Mouse (Mus musculus) spleen, adult 2 months (tissue): Measurements from ENCODE around the gene Ambra1. TPM values are rescaled to one million over a fixed set of nuclear protein-coding genes. Genes with fewer than 3 reads are reported as not detected.

Source experiments
- DNase-seq, 2 experiments: peaks; one replicate each; pipeline versions ENCODE4 v3.0.0 to v3.0.0-alpha.2; 2012 to 2021; ENCODE audit warnings: low spot score in 2 of 2, low read depth in 1 of 2
- H3K27ac ChIP-seq: fragments of 200-500 bp; 2 replicates; pipeline ENCODE4 v1.5.1; 2012; ENCODE audit warnings: low read length, inconsistent platforms; ENCODE audit not compliant: insufficient read depth
- H3K27me3 ChIP-seq: fragments of 200-500 bp; 2 replicates; pipeline ENCODE4 v1.6.1; 2012; ENCODE audit warnings: mild to moderate bottlenecking, moderate library complexity, low read length, inconsistent platforms; ENCODE audit not compliant: control insufficient read depth, insufficient read depth
- H3K36me3 ChIP-seq: fragments of 200-500 bp; 2 replicates; pipeline ENCODE4 v1.6.1; 2012; ENCODE audit warnings: mild to moderate bottlenecking, low read length, inconsistent platforms; ENCODE audit not compliant: control insufficient read depth, insufficient read depth
- H3K4me1 ChIP-seq: fragments of 200-500 bp; 2 replicates; pipeline ENCODE4 v1.6.1; 2011; ENCODE audit warnings: inconsistent platforms; ENCODE audit not compliant: control insufficient read depth, insufficient read depth, insufficient read length
- H3K4me3 ChIP-seq: fragments of 200-500 bp; 2 replicates; pipeline ENCODE4 v1.5.1; 2011; ENCODE audit warnings: mild to moderate bottlenecking, inconsistent platforms; ENCODE audit not compliant: insufficient read depth, insufficient read length; ENCODE audit errors: extremely low read depth
- CTCF ChIP-seq: fragments of 200-500 bp; IDR thresholded peaks from 2 replicates; pipeline ENCODE4 v1.5.1; 2011; ENCODE audit warnings: mild to moderate bottlenecking, inconsistent platforms; ENCODE audit not compliant: insufficient read depth, insufficient read length, insufficient replicate concordance; ENCODE audit errors: extremely low read depth
- POLR2A ChIP-seq: fragments of 200-500 bp; IDR thresholded peaks from 2 replicates; pipeline ENCODE4 v1.6.1; 2011; ENCODE audit warnings: low read depth, low read length, inconsistent platforms
- WGBS: fragments of 180-500 bp; shearing (Covaris S2); methylation state at CpG from one replicate; pipeline ENCODE4 v1.1.7; 2018; 5-methylcytosine and 5-hydroxymethylcytosine counted together
- polyA plus RNA-seq: library from polyadenylated mRNA; depleted of rRNA; stranded (reverse); fragments of >200 nt; gene quantifications from 2 replicates; pipeline ENCODE4 v1.2.3, GENCODE M21; 2012

Ambra1 gene
- polyA plus RNA-seq, 1 experiment, result 20.0 TPM

DNA sequence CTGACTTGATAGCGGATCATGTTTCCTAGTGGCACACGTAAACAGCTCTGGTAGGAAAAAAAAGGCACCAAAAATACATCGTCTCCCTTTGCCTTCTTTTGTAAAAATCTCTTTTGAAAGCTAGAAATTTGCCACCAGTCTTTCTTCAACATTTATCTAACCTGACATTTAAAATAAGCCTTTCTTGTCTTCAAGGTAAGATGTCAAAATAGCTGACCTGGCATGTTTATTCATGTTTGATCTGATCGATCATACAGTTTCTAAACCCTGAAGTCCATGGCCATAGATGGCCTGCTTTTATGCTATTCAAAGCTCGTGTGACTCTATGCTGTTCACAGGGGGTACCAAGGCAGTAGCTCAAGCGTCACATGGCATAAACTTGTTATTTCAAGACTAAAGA is 124.6 kb downstream of the Ambra1 start:
- DNase-seq, result no peak
- Histone ChIP-seq H3K27me3 (no peaks in the 10 kb centered on the region), H3K4me1 (no peaks in the 10 kb centered on the region), H3K36me3 (no peaks in the 10 kb centered on the region), H3K4me3 (no peak overlapping the region), H3K27ac (no peak overlapping the region)
- WGBS, result 91% methylated on average over 6 of the region's 6 CpGs
- TF ChIP-seq CTCF (no peak), POLR2A (no peak)

DNA sequence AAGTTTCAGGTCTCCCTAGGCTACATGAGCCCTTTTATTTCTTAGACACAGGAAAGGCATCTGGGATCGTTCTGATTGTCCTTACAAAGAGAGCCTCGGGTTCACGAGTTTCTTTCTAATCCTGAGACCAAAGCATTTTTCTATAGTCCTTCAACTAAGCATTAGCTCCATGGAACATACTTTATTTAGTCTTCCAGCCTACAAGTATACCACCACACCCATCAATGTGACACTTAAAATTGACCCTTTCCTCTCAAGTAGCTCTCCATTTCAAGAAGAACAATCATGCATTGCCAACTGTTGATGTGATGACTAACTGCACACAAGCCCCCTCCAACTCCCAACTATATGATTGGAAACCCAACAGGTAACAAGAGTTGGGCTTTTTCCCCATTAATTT is 127.0 kb downstream of the Ambra1 start:
- no peak for TF ChIP-seq CTCF
- no peak for TF ChIP-seq POLR2A
- whole genome bisulfite sequencing, result 89% methylated on average over 3 of the region's 3 CpGs
- Histone ChIP-seq H3K4me3 (no peak overlapping the region), H3K27me3 (no peaks in the 10 kb centered on the region), H3K27ac (no peak overlapping the region), H3K4me1 (no peaks in the 10 kb centered on the region), H3K36me3 (no peaks in the 10 kb centered on the region)
- DNase-seq, result no peak

DNA sequence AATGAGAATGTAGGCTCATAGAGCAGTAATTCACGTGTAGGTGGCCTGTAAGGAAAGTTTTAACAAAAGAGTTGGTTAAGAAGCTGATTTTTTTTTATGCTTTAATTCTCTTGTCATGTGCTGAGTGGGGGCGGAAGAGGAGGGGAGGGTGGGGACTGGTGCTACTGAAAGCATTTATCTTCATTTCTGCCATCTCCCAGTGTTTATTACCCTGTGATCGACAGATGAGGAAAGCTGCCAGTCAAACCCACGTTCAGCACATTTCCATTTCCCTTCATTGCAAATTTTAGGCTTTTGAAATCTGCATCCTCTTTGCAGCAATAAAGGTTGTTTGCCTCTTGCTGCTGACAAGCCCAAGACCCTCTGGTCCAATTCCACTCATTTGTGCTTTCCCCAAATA is 129.5 kb downstream of the Ambra1 start:
- Histone ChIP-seq H3K36me3 (no peaks in the 10 kb centered on the region), H3K4me3 (no peak overlapping the region), H3K4me1 (no peaks in the 10 kb centered on the region), H3K27ac (no peak overlapping the region), H3K27me3 (no peaks in the 10 kb centered on the region)
- 67% methylated on average over 4 of the region's 4 CpGs for WGBS
- TF ChIP-seq POLR2A (no peak), CTCF (no peak)
- no peak for DNase-seq

DNA sequence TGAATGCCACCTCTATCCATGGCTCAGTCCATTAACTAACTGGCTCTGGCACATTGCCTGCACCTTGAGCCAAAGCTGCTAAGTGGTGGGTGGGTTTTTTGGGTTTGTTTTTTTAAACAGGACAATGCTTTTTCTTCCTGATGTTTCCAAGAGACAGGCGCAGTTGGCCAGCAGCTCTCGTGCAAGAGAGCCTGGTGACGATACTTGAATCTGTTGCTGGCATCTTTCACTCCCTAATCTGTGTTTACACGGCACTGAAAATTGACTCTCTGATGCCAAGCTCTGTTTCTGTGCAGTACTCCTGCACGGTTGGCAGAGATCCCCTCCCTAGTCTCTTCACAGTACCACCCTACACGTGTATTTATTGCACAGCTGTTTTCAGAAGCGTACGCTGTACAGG is 140.8 kb downstream of the Ambra1 start:
- TF ChIP-seq POLR2A (no peak), CTCF (no peak)
- DNase-seq, result no peak
- Histone ChIP-seq H3K4me1 (no peaks in the 10 kb centered on the region), H3K4me3 (no peak overlapping the region), H3K27me3 (no peaks in the 10 kb centered on the region), H3K36me3 (no peaks in the 10 kb centered on the region; the same call in 1 of the 2 replicates), H3K27ac (no peak overlapping the region)
- WGBS, result 88% methylated on average over 8 of the region's 8 CpGs

DNA sequence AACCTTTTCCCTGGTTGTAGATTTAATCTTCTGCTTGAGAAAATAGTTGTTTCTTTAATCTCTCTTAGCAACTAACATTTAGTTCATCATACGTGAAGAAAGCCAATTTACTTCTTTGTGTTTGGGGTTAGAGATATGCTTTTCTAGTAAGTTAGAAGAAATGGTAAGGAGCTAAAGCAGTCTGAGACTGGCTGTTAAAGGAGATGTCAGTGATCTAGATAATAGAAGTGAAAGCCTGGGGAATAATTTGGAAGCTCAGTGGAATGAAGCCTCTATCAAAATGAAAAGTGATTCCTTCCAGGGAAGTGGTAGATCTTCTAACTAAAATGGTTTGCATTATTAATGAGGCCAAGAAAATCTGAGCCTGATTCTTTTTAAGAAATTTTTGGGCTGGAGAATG is 141.3 kb downstream of the Ambra1 start:
- 79% methylated on average over 1 of the region's 1 CpGs for WGBS
- Histone ChIP-seq H3K4me3 (no peak overlapping the region), H3K36me3 (no peaks in the 10 kb centered on the region; the same call in 1 of the 2 replicates), H3K4me1 (peaks cover 2% of the 10 kb centered on the region; the same call in 1 of the 2 replicates), H3K27ac (no peak overlapping the region), H3K27me3 (no peaks in the 10 kb centered on the region)
- TF ChIP-seq POLR2A, result no peak
- TF ChIP-seq CTCF, result no peak
- DNase-seq, result no peak

DNA sequence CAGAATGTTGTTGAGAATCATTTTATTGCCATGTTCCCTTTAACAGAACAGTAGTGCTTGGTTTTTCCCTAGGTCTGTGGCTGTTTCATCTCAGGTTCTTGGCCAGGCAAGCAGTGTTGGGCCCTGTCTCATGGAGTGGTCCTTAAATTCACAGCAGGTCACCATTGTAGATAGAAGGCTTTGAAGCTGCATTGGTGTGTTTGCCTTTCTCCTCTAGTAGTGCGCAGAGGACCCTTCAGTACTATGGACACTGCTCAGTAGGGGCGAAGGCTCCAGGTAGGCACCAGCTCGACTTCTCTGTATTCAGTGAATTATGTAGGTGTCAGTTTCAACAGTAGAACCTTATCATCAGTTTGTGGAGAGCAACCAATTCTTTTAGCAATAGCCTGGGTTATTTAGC is 142.7 kb downstream of the Ambra1 start:
- Histone ChIP-seq H3K4me3 (no peak overlapping the region), H3K4me1 (peaks cover 6% of the 10 kb centered on the region; the same call in 1 of the 2 replicates), H3K36me3 (no peaks in the 10 kb centered on the region; the same call in 1 of the 2 replicates), H3K27me3 (no peaks in the 10 kb centered on the region), H3K27ac (no peak overlapping the region)
- no peak for DNase-seq
- 93% methylated on average over 3 of the region's 3 CpGs for WGBS
- TF ChIP-seq CTCF, result no peak
- TF ChIP-seq POLR2A, result no peak

DNA sequence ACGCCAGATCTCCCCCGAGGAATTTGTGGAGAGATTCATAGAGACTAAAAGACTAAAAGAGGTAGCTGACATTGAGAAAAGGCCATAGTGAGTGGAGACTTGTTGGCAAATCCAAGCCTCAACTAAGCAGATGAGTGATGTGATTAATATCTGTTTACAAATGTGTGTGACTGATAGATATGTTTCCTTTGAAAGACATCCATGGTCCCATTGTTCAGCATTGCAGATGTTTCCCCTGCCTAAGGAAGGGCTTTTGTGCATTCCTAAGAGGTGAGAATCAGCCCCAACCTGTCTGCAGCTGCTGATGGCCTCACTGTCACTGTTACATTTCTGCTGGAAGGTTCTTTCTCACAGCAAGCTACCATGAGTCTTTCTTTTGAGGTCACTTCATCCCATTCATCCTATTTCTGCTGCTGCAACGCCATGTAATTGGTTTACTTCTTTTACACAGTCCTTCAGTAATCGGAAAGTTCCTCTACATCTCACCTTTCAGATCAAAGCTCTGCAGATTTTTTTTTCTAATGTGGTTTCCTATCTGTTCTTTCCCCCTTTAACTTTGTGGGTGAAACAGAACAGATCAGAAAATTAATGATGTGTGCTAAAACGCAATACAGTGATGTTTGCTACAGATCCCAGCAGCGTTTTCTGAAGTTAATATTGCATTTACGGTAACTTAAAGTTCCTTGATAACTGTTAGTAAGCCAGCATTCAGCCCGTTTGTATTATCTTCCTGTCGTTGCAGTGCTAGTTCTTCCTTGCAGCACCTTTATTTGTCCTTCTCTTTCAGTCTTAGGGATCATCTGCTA is 146.3 kb downstream of the Ambra1 start:
- H3K4me3 ChIP-seq, result peak overlapping the region; percentile 30; the same call in 1 of the 2 replicates
- WGBS, result 25% methylated on average over 9 of the region's 9 CpGs
- peaks cover 3% of the 10 kb centered on the region for H3K36me3 ChIP-seq
- H3K27me3 ChIP-seq, result no peaks in the 10 kb centered on the region
- H3K4me1 ChIP-seq, result peaks cover 6% of the 10 kb centered on the region
- no peak for TF ChIP-seq POLR2A
- no peak for TF ChIP-seq CTCF
- peak in 1 of 2 experiments; percentile 17 for DNase-seq
- H3K27ac ChIP-seq, result peak overlapping the region; percentile 22; the same call in 1 of the 2 replicates
